Mouse (Mus musculus) heart, embryonic 14.5 days (tissue): ENCODE data around the gene Tbck. TPM values are rescaled to one million over a fixed set of nuclear protein-coding genes. Genes with fewer than 3 reads are reported as not detected.

Experiments used
- ATAC-seq: fragments of 200-750 bp; cut with Nextera tagmentation; 2 replicates; pipeline ENCODE4 v1.8.0; 2017; ENCODE audit warnings: low read depth, moderate TSS enrichment; ENCODE audit not compliant: insufficient number of reproducible peaks, insufficient read depth, low FRiP score
- H3K27ac ChIP-seq, 2 experiments: fragments of 200-500 bp in 1 of 2; fragments of 300-500 bp in 1 of 2; sonication (generic) in 1 of 2; replicated peaks in 1 of 2; 2 replicates each; pipeline ENCODE4 v1.5.1; 2012 to 2014; ENCODE audit warnings: low read depth in 2 of 2, low read length in 2 of 2, control low read depth in 1 of 2, mild to moderate bottlenecking in 1 of 2, mixed read lengths in 1 of 2; ENCODE audit not compliant: control insufficient read depth in 1 of 2, insufficient read depth in 1 of 2
- H3K27me3 ChIP-seq: fragments of 300-500 bp; sonication (generic); 2 replicates; pipeline ENCODE4 v1.6.1; 2014; ENCODE audit warnings: mild to moderate bottlenecking, low read length, control low read depth; ENCODE audit not compliant: control insufficient read depth, insufficient read depth
- H3K36me3 ChIP-seq: fragments of 300-500 bp; sonication (generic); 2 replicates; pipeline ENCODE4 v1.6.1; 2014; ENCODE audit warnings: mild to moderate bottlenecking, control low read depth, low read length, mixed read lengths; ENCODE audit not compliant: control insufficient read depth, insufficient read depth
- H3K4me1 ChIP-seq, 2 experiments: fragments of 200-500 bp in 1 of 2; fragments of 300-500 bp in 1 of 2; sonication (generic) in 1 of 2; 2 replicates each; pipeline ENCODE4 v1.6.1; 2012 to 2014; ENCODE audit warnings: low read length in 2 of 2, control low read depth in 1 of 2, mixed read lengths in 1 of 2; ENCODE audit not compliant: control insufficient read depth in 2 of 2, insufficient read depth in 2 of 2
- H3K4me2 ChIP-seq: fragments of 300-500 bp; sonication (generic); 2 replicates; pipeline ENCODE4 v1.6.1; 2014; ENCODE audit warnings: mild to moderate bottlenecking, low read length
- H3K4me3 ChIP-seq, 2 experiments: fragments of 200-500 bp in 1 of 2; fragments of 300-500 bp in 1 of 2; sonication (generic) in 1 of 2; 2 replicates each; pipeline ENCODE4 v1.5.1; 2012 to 2014; ENCODE audit warnings: low read length in 2 of 2, mild to moderate bottlenecking in 2 of 2, control low read depth in 1 of 2, low read depth in 1 of 2, moderate library complexity in 1 of 2; ENCODE audit not compliant: control insufficient read depth in 1 of 2, insufficient read depth in 1 of 2
- H3K9ac ChIP-seq: fragments of 300-500 bp; sonication (generic); 2 replicates; pipeline ENCODE4 v1.6.1; 2014; ENCODE audit warnings: mild to moderate bottlenecking, low read length
- H3K9me3 ChIP-seq: fragments of 300-500 bp; sonication (generic); 2 replicates; pipeline ENCODE4 v1.6.1; 2016; ENCODE audit warnings: low read length, control low read depth; ENCODE audit not compliant: control insufficient read depth
- WGBS: fragments of 180-500 bp; shearing (Covaris S2); extraction: QIAGEN DNeasy Blood & Tissue Kit; methylation state at CpG from one replicate; pipeline ENCODE4 v1.1.7; 2014; 5-methylcytosine and 5-hydroxymethylcytosine counted together
- polyA plus RNA-seq: library from polyadenylated mRNA; unstranded; fragments of >200 nt; fragmentation: Nextera tagmentation; extraction: Ambion mirVana; gene quantifications from 2 replicates; pipeline ENCODE4 v1.2.1, GENCODE M21; 2014

The Tbck gene
- polyA plus RNA-seq, 1 experiment from 2014 or later: 15.9 TPM

GRCm38 (mm10) chr3:132851417-132851816 is 167.5 kb downstream of the Tbck start:
- H3K4me1 ChIP-seq: peaks cover 5 to 9% of the 10 kb centered on the region in 2 experiments; a peak in 3 of 4 replicates
- H3K9me3 ChIP-seq: no peaks in the 10 kb centered on the region
- no peaks in the 10 kb centered on the region for H3K36me3 ChIP-seq
- no peak overlapping the region for H3K27ac ChIP-seq
- H3K4me3 ChIP-seq: no peak overlapping the region
- 59% methylated on average over 1 of the region's 1 CpGs for WGBS
- H3K4me2 ChIP-seq: no peak overlapping the region
- no peak for ATAC-seq
- no peak overlapping the region for H3K9ac ChIP-seq
- H3K27me3 ChIP-seq: no peaks in the 10 kb centered on the region

- H3K4me1 ChIP-seq: peaks cover 9% of the 10 kb centered on the region in 2 experiments; a peak in 3 of 4 replicates
- ATAC-seq: no peak
- H3K27me3 ChIP-seq: no peaks in the 10 kb centered on the region
- H3K4me2 ChIP-seq: no peak overlapping the region
- no peak overlapping the region for H3K9ac ChIP-seq
- 54% methylated on average over 28 of the region's 28 CpGs for WGBS
- H3K9me3 ChIP-seq: no peaks in the 10 kb centered on the region
- no peak overlapping the region for H3K4me3 ChIP-seq
- no peak overlapping the region for H3K27ac ChIP-seq
- H3K36me3 ChIP-seq: no peaks in the 10 kb centered on the region
Observed at GRCm38 (mm10) chr3:132851841-132852728, 168.1 kb downstream of the Tbck start.

- Histone ChIP-seq H3K27ac (no peak overlapping the region), H3K36me3 (no peaks in the 10 kb centered on the region), H3K27me3 (no peaks in the 10 kb centered on the region), H3K9ac (no peak overlapping the region), H3K4me1 (peaks cover 9 to 11% of the 10 kb centered on the region in 2 experiments; a peak in 3 of 4 replicates), H3K4me3 (no peak overlapping the region), H3K9me3 (no peaks in the 10 kb centered on the region), H3K4me2 (no peak overlapping the region)
- ATAC-seq: no peak
- 87% methylated on average over 9 of the region's 9 CpGs for WGBS
Observed at GRCm38 (mm10) chr3:132854271-132854670, 170.3 kb downstream of the Tbck start.

GRCm38 (mm10) chr3:132855458-132856212 is 171.7 kb downstream of the Tbck start:
- no peak overlapping the region for H3K4me2 ChIP-seq
- H3K36me3 ChIP-seq: no peaks in the 10 kb centered on the region
- no peak for ATAC-seq
- H3K27ac ChIP-seq: no peak overlapping the region
- no peak overlapping the region for H3K4me3 ChIP-seq
- peaks cover 14 to 16% of the 10 kb centered on the region in 2 experiments for H3K4me1 ChIP-seq
- H3K27me3 ChIP-seq: no peaks in the 10 kb centered on the region
- 62% methylated on average over 9 of the region's 9 CpGs for WGBS
- no peak overlapping the region for H3K9ac ChIP-seq
- H3K9me3 ChIP-seq: no peaks in the 10 kb centered on the region

GRCm38 (mm10) chr3:132856651-132857050 is 172.7 kb downstream of the Tbck start:
- H3K27ac ChIP-seq: no peak overlapping the region
- no peaks in the 10 kb centered on the region for H3K9me3 ChIP-seq
- no peak overlapping the region for H3K4me2 ChIP-seq
- H3K4me1 ChIP-seq: peaks cover 14 to 16% of the 10 kb centered on the region in 2 experiments
- 53% methylated on average over 6 of the region's 6 CpGs for WGBS
- no peaks in the 10 kb centered on the region for H3K36me3 ChIP-seq
- no peaks in the 10 kb centered on the region for H3K27me3 ChIP-seq
- ATAC-seq: no peak
- no peak overlapping the region for H3K4me3 ChIP-seq
- no peak overlapping the region for H3K9ac ChIP-seq

DNA sequence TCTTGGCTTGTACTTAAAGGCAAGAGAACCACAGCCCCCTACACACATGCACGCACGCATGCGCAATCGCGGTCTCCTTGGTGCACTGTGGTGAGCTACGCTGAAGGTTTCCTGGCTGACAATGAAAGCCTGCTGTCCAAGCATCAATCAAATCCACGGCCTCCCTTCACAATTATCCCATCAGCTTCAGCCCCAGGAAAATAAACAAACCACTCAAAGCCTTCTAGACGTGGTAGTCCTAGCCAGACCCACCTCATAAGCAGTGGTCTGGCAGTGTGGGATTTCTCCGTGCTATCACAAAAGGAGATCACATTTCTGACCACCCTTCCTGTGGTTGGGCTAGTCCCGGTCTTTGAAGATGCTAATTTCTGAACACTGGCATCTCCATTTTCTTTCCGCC is 174.9 kb downstream of the Tbck start:
- 70% methylated on average over 11 of the region's 11 CpGs for WGBS
- no peak overlapping the region for H3K4me3 ChIP-seq
- no peaks in the 10 kb centered on the region for H3K27me3 ChIP-seq
- H3K9ac ChIP-seq: no peak overlapping the region
- peaks cover 7 to 10% of the 10 kb centered on the region in 2 experiments for H3K4me1 ChIP-seq
- ATAC-seq: no peak
- H3K36me3 ChIP-seq: no peaks in the 10 kb centered on the region
- no peak overlapping the region for H3K4me2 ChIP-seq
- no peaks in the 10 kb centered on the region for H3K9me3 ChIP-seq
- no peak overlapping the region for H3K27ac ChIP-seq

DNA sequence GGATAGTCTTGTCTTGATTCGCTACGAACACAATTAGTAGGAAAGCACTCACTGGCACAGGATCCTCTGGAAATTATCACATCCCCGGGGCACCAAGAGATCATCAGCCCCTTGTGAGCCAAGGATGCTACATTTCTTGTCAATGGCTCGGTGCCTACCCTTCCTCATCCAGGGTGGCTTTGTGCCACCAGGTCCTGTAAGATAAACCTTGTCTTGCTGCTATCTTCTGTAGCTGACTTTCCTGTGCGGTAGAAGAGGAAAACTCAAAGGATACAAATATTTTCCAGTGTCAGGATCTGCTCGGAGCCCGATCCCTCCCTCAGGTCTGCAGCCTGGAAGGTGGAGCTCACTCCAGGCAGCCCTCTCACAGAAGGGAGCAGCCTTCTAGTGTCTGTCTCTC is 175.6 kb downstream of the Tbck start:
- H3K4me1 ChIP-seq: peaks cover 7 to 10% of the 10 kb centered on the region in 2 experiments
- H3K4me2 ChIP-seq: no peak overlapping the region
- H3K9ac ChIP-seq: no peak overlapping the region
- H3K27me3 ChIP-seq: no peaks in the 10 kb centered on the region
- H3K27ac ChIP-seq: no peak overlapping the region
- H3K4me3 ChIP-seq: no peak overlapping the region
- 53% methylated on average over 7 of the region's 7 CpGs for WGBS
- no peaks in the 10 kb centered on the region for H3K9me3 ChIP-seq
- no peak; the same call in 1 of the 2 replicates for ATAC-seq
- H3K36me3 ChIP-seq: no peaks in the 10 kb centered on the region
